Mouse (Mus musculus) ES-Bruce4 (cell line): ENCODE results near the gene Hspb2. TPM values are rescaled to one million over a fixed set of nuclear protein-coding genes. Genes with fewer than 3 reads are reported as not detected.

Source experiments
- H3K27ac ChIP-seq: 2 replicates; pipeline ENCODE4 v1.5.1; 2012; ENCODE audit warnings: low read length, inconsistent platforms; ENCODE audit not compliant: insufficient read depth
- H3K27me3 ChIP-seq: 2 replicates; pipeline ENCODE4 v1.6.1; 2012; ENCODE audit warnings: mild to moderate bottlenecking, low read length, inconsistent platforms; ENCODE audit not compliant: control insufficient read depth, poor library complexity, insufficient read depth, severe bottlenecking
- H3K36me3 ChIP-seq: 2 replicates; pipeline ENCODE4 v1.6.1; 2012; ENCODE audit warnings: inconsistent platforms, mild to moderate bottlenecking, low read length, moderate library complexity; ENCODE audit not compliant: control insufficient read depth, poor library complexity, insufficient read depth, severe bottlenecking
- H3K4me1 ChIP-seq: one replicate; pipeline ENCODE4 v1.8.1; 2011; ENCODE audit warnings: low read length; ENCODE audit not compliant: control insufficient read depth, insufficient read depth
- H3K4me3 ChIP-seq: 2 replicates; pipeline ENCODE4 v1.5.1; 2011; ENCODE audit warnings: low read depth, mild to moderate bottlenecking, low read length
- H3K9ac ChIP-seq: 2 replicates; pipeline ENCODE4 v1.6.1; 2012; ENCODE audit warnings: low read depth, mild to moderate bottlenecking, inconsistent platforms; ENCODE audit not compliant: poor library complexity, severe bottlenecking
- H3K9me3 ChIP-seq: replicated peaks from 2 replicates; pipeline ENCODE4 v1.6.1; 2012; ENCODE audit warnings: mild to moderate bottlenecking, low read length, inconsistent platforms; ENCODE audit not compliant: control insufficient read depth, poor library complexity, insufficient read depth, severe bottlenecking
- CTCF ChIP-seq: IDR thresholded peaks from one replicate; pipeline ENCODE4 v1.8.1; 2011; ENCODE audit warnings: low read depth, low read length
- EP300 ChIP-seq: IDR thresholded peaks from 2 replicates; pipeline ENCODE4 v1.6.1; 2011; ENCODE audit warnings: low read depth, low read length; ENCODE audit not compliant: insufficient read depth
- POLR2A ChIP-seq: IDR thresholded peaks from one replicate; pipeline ENCODE4 v1.8.1; 2011; ENCODE audit warnings: low read length; ENCODE audit not compliant: insufficient read depth
- polyA plus RNA-seq: library from polyadenylated mRNA; stranded (reverse); fragments of >200 nt; gene quantifications from 2 replicates; pipeline ENCODE4 v1.2.4, GENCODE M21; 2011; ENCODE audit warnings: low read depth; ENCODE audit not compliant: missing spikeins, insufficient read depth, insufficient read length

The Hspb2 gene
- 22.3 and 22.7 TPM in 2 replicates for polyA plus RNA-seq

DNA sequence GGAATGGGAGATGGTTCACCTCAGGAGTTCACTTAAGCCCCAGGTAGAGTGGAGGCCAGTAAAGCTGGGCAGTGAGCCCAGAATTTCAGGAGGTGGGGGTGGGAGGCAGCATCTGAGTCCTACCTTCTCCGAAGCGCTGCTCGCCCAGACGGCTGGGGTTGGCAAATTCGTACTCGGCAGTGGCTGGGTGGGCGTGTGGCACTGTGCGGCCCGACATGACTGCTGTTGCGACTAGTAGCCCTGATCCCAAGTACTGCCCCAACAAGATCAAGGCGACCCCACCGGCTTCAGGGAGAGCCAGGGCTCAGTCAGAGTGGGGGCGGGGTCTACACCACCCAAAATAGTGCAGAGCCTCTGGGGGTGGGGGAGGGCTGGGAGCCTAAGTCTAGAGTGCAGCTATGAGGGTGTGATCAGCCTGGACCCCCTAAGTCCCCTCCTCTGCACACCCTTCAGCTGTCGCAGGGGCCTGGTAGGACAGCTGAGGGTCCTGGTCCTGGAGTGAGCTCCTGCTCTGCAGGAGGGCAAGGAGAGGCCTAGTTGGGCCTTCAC is at the start of gene Hspb2:
Gene Hspb2 (minus strand): TSS at position 301 of the 549 bp plus-strand sequence.
- peak within 1 kb of the TSS; percentile 1; the same call in 1 of the 2 replicates for H3K9ac ChIP-seq

DNA sequence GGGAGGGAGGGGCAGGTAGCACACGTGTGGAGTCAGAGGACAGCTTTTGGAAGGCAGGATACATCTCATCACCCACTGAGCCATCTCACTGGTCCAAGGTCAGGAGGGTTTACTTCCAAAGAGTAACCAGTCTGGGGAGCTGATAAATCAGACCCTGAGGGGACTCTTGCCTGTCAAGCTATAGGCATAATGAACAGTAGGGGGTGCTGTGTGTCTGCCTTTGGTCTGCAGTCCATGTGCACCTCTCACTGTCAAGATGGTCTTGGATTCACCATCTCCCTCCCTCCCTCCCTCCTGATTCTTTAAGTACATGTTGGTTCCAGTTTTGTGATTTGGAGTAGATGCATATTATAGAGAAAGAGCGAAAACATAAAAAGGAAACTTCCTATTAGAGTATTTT is 48.8 kb upstream of the Hspb2 start:
- H3K4me1 ChIP-seq = no peaks in the 10 kb centered on the region
- H3K9me3 ChIP-seq = no peaks in the 10 kb centered on the region
- TF ChIP-seq CTCF = peak; percentile 67
- no peak for TF ChIP-seq POLR2A
- no peak overlapping the region for H3K9ac ChIP-seq
- H3K27ac ChIP-seq = no peak overlapping the region
- no peak overlapping the region for H3K4me3 ChIP-seq
- H3K27me3 ChIP-seq = no peaks in the 10 kb centered on the region
- H3K36me3 ChIP-seq = no peaks in the 10 kb centered on the region; the same call in 1 of the 2 replicates

More for the DNA sequence above, at the start of gene Hspb2:
- Histone ChIP-seq H3K9me3 (no peaks in the 10 kb centered on the region), H3K27ac (no peak within 1 kb of the TSS), H3K4me1 (peaks cover 2% of the 10 kb centered on the region), H3K4me3 (peak within 1 kb of the TSS; percentile 26), H3K27me3 (no peaks in the 10 kb centered on the region), H3K36me3 (no peaks in the 10 kb centered on the region)
- TF ChIP-seq EP300 = no peak
- no peak for TF ChIP-seq POLR2A
- TF ChIP-seq CTCF = no peak

DNA sequence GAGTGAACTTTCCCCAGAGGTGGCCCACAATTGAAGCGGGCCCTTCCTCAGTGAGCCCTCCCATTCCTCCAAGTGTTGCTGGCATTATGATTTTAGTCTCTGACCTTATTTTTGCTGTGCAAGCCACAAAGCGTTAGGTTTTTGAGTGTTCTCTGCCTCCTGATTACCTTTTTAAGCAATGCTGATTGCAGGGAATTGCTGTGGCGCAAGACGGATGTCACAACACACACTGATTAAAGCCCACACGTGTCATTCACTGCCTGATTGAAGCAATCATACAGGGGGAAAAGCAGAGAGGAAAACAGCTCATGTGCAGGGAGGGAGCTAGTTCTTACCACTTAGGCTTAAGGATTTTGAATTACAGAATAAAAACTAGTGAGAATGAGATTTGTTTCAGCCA is 46.2 kb upstream of the Hspb2 start:
- Histone ChIP-seq H3K9ac (no peak overlapping the region), H3K4me1 (no peaks in the 10 kb centered on the region), H3K27me3 (no peaks in the 10 kb centered on the region), H3K9me3 (no peaks in the 10 kb centered on the region), H3K4me3 (no peak overlapping the region), H3K27ac (no peak overlapping the region), H3K36me3 (no peaks in the 10 kb centered on the region; the same call in 1 of the 2 replicates)
- TF ChIP-seq EP300 (no peak), POLR2A (no peak), CTCF (no peak)

DNA sequence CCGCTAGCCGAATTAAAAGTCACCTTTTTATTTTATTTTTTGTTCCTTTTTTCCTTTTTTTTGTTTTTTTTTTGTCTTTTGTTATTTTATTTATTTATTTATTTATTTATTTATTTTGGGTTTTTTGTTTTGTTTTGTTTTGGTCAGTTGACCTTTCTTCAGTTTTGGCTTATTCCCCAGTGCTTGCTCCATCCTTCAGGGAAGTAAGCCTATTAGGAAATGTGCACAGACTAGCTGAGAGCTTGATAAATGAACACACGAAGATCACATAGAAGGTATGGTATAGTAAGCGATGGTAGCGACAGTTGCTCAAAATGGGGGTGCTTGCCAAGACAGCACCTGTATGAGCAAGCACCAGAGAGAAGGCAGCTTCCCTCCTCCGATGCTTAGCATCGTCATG is 45.5 kb upstream of the Hspb2 start:
- Histone ChIP-seq H3K36me3 (no peaks in the 10 kb centered on the region; the same call in 1 of the 2 replicates), H3K27me3 (no peaks in the 10 kb centered on the region), H3K4me1 (no peaks in the 10 kb centered on the region), H3K27ac (no peak overlapping the region), H3K4me3 (no peak overlapping the region), H3K9ac (no peak overlapping the region), H3K9me3 (no peaks in the 10 kb centered on the region)
- TF ChIP-seq EP300 (no peak), CTCF (no peak), POLR2A (no peak)

DNA sequence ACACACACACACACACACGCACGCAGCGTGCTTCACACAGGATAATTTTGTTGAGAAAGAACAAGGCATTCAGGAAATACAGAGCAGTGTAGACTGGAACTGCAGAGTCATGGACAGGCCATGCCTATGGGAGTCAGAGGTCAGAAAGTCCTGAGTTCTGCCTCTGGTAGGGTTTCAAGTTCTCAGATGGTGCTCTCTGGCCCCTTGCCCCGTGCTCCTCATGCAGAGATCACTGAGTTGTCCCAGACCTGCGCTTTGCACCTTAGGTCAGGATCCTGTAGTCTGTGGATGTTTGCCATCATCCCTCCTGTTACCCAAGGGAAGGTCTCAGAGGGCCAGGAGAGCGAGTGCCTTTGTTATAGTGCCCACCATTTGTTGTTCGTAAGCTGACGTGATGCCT is 44.6 kb upstream of the Hspb2 start:
- Histone ChIP-seq H3K9ac (no peak overlapping the region), H3K27ac (no peak overlapping the region), H3K4me1 (no peaks in the 10 kb centered on the region), H3K9me3 (no peaks in the 10 kb centered on the region), H3K36me3 (peaks cover 3% of the 10 kb centered on the region; the same call in 1 of the 2 replicates), H3K27me3 (no peaks in the 10 kb centered on the region), H3K4me3 (no peak overlapping the region)
- no peak for TF ChIP-seq CTCF
- TF ChIP-seq POLR2A = no peak
- no peak for TF ChIP-seq EP300

DNA sequence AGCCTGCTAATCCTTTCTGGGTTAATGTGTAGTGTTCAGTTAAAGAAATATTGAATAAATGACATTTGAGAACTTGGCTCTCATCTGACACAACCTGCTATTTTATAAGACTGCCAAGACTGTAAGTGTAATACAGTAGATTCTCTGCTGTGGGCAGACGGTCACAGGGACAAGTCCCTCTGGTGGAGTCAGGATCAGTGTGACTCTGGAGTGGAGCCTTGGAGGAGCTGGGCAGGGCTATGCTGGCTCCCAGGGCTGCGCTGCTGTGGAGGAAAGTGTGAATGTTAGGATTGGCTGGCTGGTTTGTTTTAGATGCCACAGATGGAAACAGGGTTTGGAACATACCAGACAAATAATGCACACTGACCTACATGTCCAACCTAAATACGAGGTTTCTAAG is 43.1 kb upstream of the Hspb2 start:
- TF ChIP-seq CTCF = no peak
- TF ChIP-seq POLR2A = no peak
- no peak for TF ChIP-seq EP300
- no peaks in the 10 kb centered on the region for H3K9me3 ChIP-seq
- H3K4me1 ChIP-seq = no peaks in the 10 kb centered on the region
- H3K4me3 ChIP-seq = no peak overlapping the region
- no peak overlapping the region for H3K9ac ChIP-seq
- H3K27me3 ChIP-seq = no peaks in the 10 kb centered on the region
- no peak overlapping the region for H3K27ac ChIP-seq
- peaks cover 6% of the 10 kb centered on the region for H3K36me3 ChIP-seq
